Mouse (Mus musculus) liver, embryonic 15.5 days (tissue): Measurements from ENCODE around the gene Kdm5c. TPM values are rescaled to one million over a fixed set of nuclear protein-coding genes. Genes with fewer than 3 reads are reported as not detected.
A peak's percentile ranks its signal among the peaks of the same experiment; 100 is the strongest.

Experiments used
- ATAC-seq: fragments of 200-750 bp; cut with Nextera tagmentation; 2 replicates; pipeline ENCODE4 v1.8.0; 2017; ENCODE audit warnings: moderate number of reproducible peaks, mild to moderate bottlenecking, moderate library complexity; ENCODE audit not compliant: insufficient read depth
- H3K27ac ChIP-seq: fragments of 300-500 bp; sonication (generic); replicated peaks from 2 replicates; pipeline ENCODE4 v1.5.1; 2015; ENCODE audit warnings: mild to moderate bottlenecking, inconsistent platforms
- H3K27me3 ChIP-seq: fragments of 300-500 bp; sonication (generic); 2 replicates; pipeline ENCODE4 v1.6.1; 2015; ENCODE audit warnings: mild to moderate bottlenecking, inconsistent platforms
- H3K36me3 ChIP-seq: fragments of 300-500 bp; sonication (generic); replicated peaks from 2 replicates; pipeline ENCODE4 v1.6.1; 2015; ENCODE audit warnings: moderate library complexity, mild to moderate bottlenecking, inconsistent platforms
- H3K4me1 ChIP-seq: fragments of 300-500 bp; sonication (generic); replicated peaks from 2 replicates; pipeline ENCODE4 v1.6.1; 2015; ENCODE audit warnings: inconsistent platforms
- H3K4me2 ChIP-seq: fragments of 300-500 bp; sonication (generic); 2 replicates; pipeline ENCODE4 v1.6.1; 2015; ENCODE audit warnings: moderate library complexity, mild to moderate bottlenecking, inconsistent platforms
- H3K4me3 ChIP-seq: fragments of 300-500 bp; sonication (generic); replicated peaks from 2 replicates; pipeline ENCODE4 v1.5.1; 2015; ENCODE audit warnings: mild to moderate bottlenecking, inconsistent platforms
- H3K9ac ChIP-seq: fragments of 300-500 bp; sonication (generic); 2 replicates; pipeline ENCODE4 v1.6.1; 2015; ENCODE audit warnings: moderate library complexity, mild to moderate bottlenecking, inconsistent platforms
- H3K9me3 ChIP-seq: fragments of 300-500 bp; sonication (generic); replicated peaks from 2 replicates; pipeline ENCODE4 v1.6.1; 2016; ENCODE audit warnings: inconsistent platforms
- WGBS: fragments of 180-500 bp; shearing (Covaris S2); methylation state at CpG from one replicate; pipeline ENCODE4 v1.1.7; 2015; ENCODE audit warnings: mixed read lengths; ENCODE audit not compliant: insufficient replicate concordance; 5-methylcytosine and 5-hydroxymethylcytosine counted together
- polyA plus RNA-seq: library from polyadenylated mRNA; unstranded; fragments of >200 nt; fragmentation: Nextera tagmentation; extraction: Ambion mirVana; gene quantifications from 2 replicates; pipeline ENCODE4 v1.2.1, GENCODE M21; 2015

The Kdm5c gene
- polyA plus RNA-seq = 19.6 and 24.4 TPM in 2 replicates

DNA sequence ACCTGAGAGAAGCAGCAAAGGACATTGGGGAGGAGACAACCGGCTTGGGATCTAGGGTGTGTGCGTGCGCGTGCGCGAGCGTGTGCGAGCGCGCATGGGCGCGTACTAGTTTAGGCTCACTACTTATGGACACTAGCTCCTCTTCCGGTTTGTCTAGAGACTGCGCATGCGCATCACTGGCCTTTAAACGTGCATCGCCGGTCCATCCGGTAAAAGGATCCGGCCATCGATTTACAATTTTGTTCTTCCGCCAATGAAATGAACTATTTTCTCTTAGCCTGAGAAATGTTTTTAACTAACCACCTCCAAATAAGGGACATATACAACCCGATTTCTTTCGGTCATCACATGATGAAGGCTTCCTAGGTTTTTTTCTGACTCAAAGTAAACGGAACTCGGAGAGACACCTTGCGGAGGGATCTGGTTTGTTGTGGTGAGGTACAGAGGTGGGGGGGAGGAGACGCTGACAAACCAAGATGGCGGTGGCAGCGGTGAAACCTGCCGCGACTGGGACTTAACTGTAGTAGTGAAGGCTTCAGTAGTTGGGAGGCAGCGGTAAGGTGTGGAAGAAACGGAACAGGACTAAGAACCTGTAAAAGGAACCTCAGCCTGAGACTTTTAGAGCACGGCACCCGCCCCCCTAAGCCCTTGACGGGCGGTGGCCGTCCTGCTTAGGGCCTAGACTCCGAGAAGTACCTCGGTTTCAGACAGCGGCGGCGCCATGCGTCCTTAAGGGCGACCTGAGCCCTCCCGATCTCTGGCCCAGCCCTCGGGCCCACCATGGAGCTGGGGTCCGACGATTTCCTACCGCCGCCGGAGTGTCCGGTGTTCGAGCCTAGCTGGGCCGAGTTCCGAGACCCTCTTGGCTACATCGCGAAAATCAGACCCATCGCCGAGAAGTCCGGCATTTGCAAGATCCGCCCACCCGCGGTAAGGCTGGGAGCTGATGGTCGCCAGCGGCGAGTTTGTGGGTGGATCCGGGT is at the start of gene Kdm5c:
Gene Kdm5c, plus strand, starts transcription at position 240 of the 983 bp plus-strand sequence.
- Histone ChIP-seq H3K27me3 (no peaks in the 10 kb centered on the region), H3K9me3 (no peaks in the 10 kb centered on the region), H3K4me2 (peak within 1 kb of the TSS; percentile 71), H3K27ac (peak within 1 kb of the TSS; percentile 83), H3K4me1 (peaks cover 29% of the 10 kb centered on the region), H3K4me3 (peak within 1 kb of the TSS; percentile 79), H3K9ac (peak within 1 kb of the TSS; percentile 77), H3K36me3 (peaks cover 14% of the 10 kb centered on the region)
- ATAC-seq = peak; percentile 97
- WGBS = under 1% methylated on average over 69 of the region's 69 CpGs

DNA sequence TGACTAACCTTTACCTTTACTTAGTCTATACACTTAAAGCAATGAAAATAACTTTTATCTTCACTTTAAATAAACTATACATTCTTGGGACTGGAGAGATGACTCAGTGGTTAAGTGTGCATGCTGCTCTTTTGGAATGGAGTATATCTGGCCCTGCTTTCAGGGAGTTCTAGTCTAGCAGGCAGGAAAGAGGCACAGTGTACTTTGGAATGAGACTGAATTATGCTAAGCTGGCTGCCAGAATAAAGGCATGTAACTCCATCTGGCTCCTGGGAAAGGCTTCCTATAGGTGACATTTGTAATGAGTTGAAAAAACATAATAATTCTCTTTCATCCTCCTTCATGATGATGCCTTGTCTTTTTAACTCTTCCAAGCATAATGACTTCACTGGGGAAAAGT is 45.7 kb upstream of the Kdm5c start:
- H3K4me1 ChIP-seq = no peaks in the 10 kb centered on the region
- no peak overlapping the region for H3K27ac ChIP-seq
- H3K9me3 ChIP-seq = no peaks in the 10 kb centered on the region
- peaks cover 19% of the 10 kb centered on the region for H3K27me3 ChIP-seq
- H3K36me3 ChIP-seq = no peaks in the 10 kb centered on the region
- H3K9ac ChIP-seq = no peak overlapping the region
- no peak overlapping the region for H3K4me2 ChIP-seq
- ATAC-seq = no peak
- H3K4me3 ChIP-seq = no peak overlapping the region

DNA sequence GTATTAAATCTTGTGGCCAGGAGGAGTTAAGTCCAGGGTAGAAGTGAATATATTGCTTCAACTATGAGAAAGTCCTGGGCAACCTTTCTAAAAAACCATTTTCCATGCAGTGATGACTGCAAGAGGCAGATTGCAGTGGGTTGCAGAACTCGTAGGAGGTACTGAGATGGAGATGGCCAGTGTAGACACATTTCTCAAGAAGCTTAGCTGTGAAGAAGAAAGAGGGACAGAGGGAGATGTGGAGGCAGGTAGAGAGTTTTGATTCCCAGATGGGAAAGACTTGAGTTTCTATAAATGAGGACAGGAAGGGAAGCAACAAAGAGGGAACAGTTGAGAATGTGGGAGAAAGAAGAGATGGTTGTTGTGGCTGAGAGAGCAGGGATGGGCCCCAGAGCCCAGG is 41.6 kb upstream of the Kdm5c start:
- H3K4me2 ChIP-seq = no peak overlapping the region
- WGBS = 43% methylated on average over 1 of the region's 1 CpGs
- no peaks in the 10 kb centered on the region for H3K4me1 ChIP-seq
- H3K9me3 ChIP-seq = no peaks in the 10 kb centered on the region
- ATAC-seq = no peak
- H3K36me3 ChIP-seq = no peaks in the 10 kb centered on the region
- H3K27me3 ChIP-seq = peaks cover 38% of the 10 kb centered on the region
- H3K4me3 ChIP-seq = no peak overlapping the region
- no peak overlapping the region for H3K27ac ChIP-seq
- no peak overlapping the region for H3K9ac ChIP-seq

DNA sequence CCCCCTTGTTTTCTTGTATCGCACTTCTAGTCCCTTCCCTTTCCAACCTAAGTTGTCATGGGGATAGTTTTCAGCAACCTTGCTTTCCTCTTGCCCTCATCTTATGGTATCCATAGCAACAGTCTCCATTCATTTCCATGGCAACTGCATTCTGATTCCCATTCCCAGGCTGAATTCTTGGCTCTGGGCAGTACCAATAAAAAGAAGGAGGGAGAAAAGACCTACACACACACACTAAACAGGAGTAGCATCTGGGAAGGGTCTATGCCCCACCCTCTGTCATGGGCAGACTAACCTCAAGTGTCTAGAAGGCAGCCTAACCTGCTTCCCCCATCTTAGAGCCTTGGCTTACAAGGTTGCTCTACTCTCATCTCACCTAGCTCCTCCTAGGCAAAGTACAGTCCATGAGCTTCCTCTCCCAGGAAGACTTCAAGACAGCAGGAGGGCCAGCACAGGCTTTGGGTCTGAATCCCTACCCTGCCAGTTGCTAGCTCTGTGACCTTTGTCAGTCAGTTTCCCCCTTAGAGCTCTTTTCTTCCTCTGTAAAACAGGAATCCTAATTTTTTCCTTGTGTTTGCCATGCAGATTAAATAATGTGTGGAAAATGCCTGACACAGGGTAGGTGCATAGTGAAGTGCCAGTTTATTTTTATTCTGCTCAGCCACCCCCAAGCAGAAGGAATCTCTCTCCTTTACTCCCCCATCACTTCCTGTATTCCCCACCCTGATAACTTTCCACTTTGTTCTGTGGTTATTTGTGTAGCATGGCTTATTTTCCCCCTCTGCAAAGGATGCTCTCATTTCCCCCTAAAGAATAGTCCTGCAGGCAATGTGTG is 34.8 kb upstream of the Kdm5c start:
- Histone ChIP-seq H3K9me3 (no peaks in the 10 kb centered on the region), H3K36me3 (no peaks in the 10 kb centered on the region), H3K27ac (no peak overlapping the region), H3K27me3 (peaks cover 66% of the 10 kb centered on the region), H3K4me1 (no peaks in the 10 kb centered on the region; the same call in 1 of the 2 replicates), H3K4me2 (no peak overlapping the region), H3K9ac (no peak overlapping the region), H3K4me3 (no peak overlapping the region)
- WGBS = 58% methylated on average over 1 of the region's 1 CpGs
- no peak for ATAC-seq

DNA sequence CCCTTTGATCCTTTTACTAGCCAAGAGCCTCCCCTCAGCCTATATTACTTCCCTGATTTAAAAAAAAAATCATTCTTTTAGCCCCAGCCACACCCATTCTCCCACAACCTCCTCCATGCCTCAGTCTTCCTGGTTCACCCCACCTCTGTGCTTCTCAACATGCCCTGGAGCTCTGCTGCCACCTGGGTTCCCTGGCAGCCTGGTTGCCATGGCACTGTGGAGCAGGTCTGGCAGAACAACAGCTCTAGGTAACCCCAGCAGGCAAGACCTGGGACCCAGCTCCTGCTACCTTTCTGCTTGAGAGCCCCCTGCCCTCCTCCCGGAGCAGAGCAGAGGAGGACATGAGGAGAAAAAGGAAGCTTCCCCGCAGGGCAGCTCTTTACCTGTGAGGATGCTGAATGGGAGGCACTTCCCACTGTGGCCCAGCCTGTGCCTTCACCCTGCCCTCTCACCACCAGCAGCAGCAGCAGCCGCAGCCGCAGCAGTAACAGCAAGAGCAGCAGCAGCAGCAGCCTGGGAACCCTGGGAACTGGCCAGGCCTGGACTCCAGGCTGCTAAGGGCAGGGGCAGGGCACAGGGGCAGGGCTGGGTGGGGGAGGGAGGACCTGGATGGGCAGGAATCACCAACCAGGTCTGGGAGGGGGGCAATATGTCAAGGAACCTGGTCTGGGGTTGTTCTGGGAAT is 30.9 kb upstream of the Kdm5c start:
- Histone ChIP-seq H3K4me2 (no peak overlapping the region), H3K36me3 (no peaks in the 10 kb centered on the region), H3K9ac (no peak overlapping the region), H3K9me3 (no peaks in the 10 kb centered on the region), H3K4me3 (no peak overlapping the region), H3K27me3 (peaks cover 69% of the 10 kb centered on the region), H3K4me1 (no peaks in the 10 kb centered on the region; the same call in 1 of the 2 replicates), H3K27ac (no peak overlapping the region)
- ATAC-seq = no peak
- 43% methylated on average over 4 of the region's 4 CpGs for WGBS

DNA sequence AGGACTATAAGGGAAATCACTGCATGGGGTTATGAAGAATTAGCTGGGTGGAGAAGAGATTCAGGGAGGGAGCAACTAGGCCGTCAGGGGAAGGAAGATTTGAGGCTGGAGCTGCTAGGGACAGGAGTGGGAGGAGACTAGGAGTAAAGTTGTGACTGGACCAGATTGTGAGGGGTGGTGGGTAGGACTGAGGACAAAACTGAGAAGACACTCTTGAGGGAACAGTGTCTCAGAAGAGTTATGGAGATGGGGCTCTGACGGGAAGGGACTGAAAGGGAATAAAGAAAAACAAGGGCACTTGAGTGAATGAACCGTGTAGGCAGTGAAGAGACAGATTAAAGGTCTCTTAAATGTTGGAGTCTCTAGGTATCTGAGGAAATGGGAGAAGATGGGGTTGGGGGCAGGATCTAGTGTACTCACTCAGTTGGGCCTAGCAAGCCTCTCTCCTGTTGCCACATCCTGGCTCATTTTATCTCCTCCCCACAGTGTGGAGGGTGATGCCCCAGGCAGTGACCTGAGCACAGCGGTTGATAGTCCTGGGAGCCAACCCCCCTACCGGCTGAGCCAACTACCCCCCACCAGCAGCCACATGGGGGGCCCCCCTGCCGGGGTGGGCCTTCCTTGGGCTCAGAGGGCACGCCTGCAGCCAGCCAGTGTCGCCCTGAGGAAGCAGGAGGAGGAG is 30.3 kb upstream of the Kdm5c start:
- peak; percentile 25; the same call in 1 of the 2 replicates for ATAC-seq
- Histone ChIP-seq H3K4me3 (no peak overlapping the region), H3K9ac (no peak overlapping the region), H3K4me2 (no peak overlapping the region), H3K27me3 (peaks cover 62% of the 10 kb centered on the region), H3K36me3 (no peaks in the 10 kb centered on the region), H3K9me3 (no peaks in the 10 kb centered on the region), H3K4me1 (no peaks in the 10 kb centered on the region; the same call in 1 of the 2 replicates), H3K27ac (no peak overlapping the region)
- 35% methylated on average over 8 of the region's 8 CpGs for WGBS

DNA sequence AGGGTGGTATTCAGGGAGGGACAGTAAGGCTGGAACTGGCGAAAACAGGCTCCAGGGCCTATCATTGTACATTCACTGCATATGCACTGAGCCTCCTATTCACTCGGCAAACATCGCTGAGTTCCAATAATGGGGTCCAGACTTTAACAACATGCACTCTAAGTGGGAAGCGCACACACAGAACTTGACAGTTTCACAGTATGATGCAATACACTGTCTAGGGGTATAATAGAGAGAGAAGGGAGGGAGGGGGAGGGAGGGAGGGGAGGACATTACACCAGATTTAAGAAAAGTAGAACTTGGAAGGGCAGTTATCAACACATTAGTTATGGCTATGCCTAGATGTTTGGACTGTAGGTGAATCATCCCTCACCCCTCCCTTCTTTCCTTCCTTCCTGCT is 29.6 kb upstream of the Kdm5c start:
- Histone ChIP-seq H3K36me3 (no peaks in the 10 kb centered on the region), H3K4me2 (no peak overlapping the region), H3K27me3 (peaks cover 56% of the 10 kb centered on the region), H3K27ac (no peak overlapping the region), H3K9me3 (no peaks in the 10 kb centered on the region), H3K4me1 (no peaks in the 10 kb centered on the region; the same call in 1 of the 2 replicates), H3K9ac (no peak overlapping the region), H3K4me3 (no peak overlapping the region)
- no peak for ATAC-seq
- 67% methylated on average over 4 of the region's 4 CpGs for WGBS

DNA sequence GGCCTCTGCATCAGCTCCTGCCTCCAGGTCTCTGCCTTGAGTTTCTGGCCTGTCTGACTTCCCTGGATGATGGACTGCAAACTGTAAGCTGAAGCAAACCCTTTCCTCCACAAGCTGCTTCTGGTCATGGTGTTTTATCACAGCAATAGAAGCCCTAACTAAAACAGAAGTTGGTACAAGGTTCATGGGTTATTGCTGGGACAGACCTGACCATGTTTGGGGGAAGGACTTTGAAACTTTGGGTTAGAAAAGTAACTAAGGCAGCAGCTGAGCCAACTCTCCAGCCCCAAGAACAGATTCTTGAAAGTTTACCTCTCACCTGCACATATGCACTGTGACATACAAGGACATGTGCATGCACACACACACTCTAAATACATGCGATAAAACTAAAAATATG is 27.3 kb upstream of the Kdm5c start:
- no peak overlapping the region for H3K4me2 ChIP-seq
- no peaks in the 10 kb centered on the region for H3K36me3 ChIP-seq
- H3K27ac ChIP-seq = no peak overlapping the region
- H3K4me1 ChIP-seq = no peaks in the 10 kb centered on the region; the same call in 1 of the 2 replicates
- H3K27me3 ChIP-seq = peaks cover 53% of the 10 kb centered on the region
- no peak overlapping the region for H3K4me3 ChIP-seq
- no peak overlapping the region for H3K9ac ChIP-seq
- H3K9me3 ChIP-seq = no peaks in the 10 kb centered on the region
- no peak for ATAC-seq
- WGBS = 69% methylated on average over 1 of the region's 1 CpGs

DNA sequence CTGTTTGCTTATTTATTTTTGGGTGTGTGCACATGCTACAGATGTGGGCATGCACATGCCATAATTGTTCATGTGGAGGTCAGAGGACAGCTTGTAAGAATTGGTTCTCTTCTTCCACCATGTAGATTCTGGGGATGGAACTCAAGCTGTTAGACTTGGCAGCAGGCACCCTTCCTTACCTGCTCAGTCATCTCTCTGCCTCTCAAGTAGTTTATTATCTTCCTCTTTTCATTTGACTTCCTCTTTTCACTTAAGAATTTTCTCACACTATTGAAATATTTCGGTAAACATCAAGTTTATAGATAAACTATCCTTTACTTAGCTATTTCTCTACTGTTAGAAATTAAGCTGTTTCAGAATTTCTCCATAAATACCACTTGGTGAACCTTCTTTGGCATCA is 18.1 kb upstream of the Kdm5c start:
- H3K4me3 ChIP-seq = no peak overlapping the region
- no peaks in the 10 kb centered on the region for H3K36me3 ChIP-seq
- no peak overlapping the region for H3K9ac ChIP-seq
- WGBS = 49% methylated on average over 1 of the region's 1 CpGs
- no peak for ATAC-seq
- H3K4me1 ChIP-seq = no peaks in the 10 kb centered on the region
- H3K27me3 ChIP-seq = peaks cover 33% of the 10 kb centered on the region
- no peak overlapping the region for H3K4me2 ChIP-seq
- no peak overlapping the region for H3K27ac ChIP-seq
- no peaks in the 10 kb centered on the region for H3K9me3 ChIP-seq

DNA sequence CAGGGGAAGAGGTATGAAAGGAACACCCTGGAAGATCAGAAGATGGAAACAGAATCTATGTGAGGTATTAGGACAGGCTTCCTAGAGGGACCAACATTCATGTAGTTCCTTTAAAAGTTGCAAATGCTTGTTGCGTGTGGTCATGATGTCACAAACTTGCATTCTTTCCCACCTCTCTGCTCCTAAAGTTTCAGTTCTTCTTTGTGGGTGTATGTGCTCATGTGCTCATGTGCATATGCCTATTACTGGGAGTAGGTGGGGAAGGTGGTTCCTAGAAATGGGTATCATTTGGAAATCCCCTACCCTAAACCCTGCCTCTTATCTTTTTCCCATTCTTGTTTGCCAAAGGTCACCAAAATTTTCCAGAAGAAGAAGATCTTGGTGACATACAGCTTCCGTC is 14.3 kb upstream of the Kdm5c start:
- Histone ChIP-seq H3K4me1 (no peaks in the 10 kb centered on the region), H3K9ac (no peak overlapping the region), H3K4me3 (no peak overlapping the region), H3K27me3 (peaks cover 20% of the 10 kb centered on the region), H3K36me3 (no peaks in the 10 kb centered on the region), H3K27ac (no peak overlapping the region), H3K4me2 (no peak overlapping the region), H3K9me3 (no peaks in the 10 kb centered on the region)
- ATAC-seq = no peak
- 69% methylated on average over 2 of the region's 2 CpGs for WGBS
